Mouse (Mus musculus) kidney, postnatal 25 days (tissue): ENCODE data around the gene Pip4k2a.

ENCODE experiments used
- DNase-seq, 2 experiments: peaks; one replicate each; pipeline ENCODE4 v3.0.0; 2021; ENCODE audit warnings: mixed read lengths in 2 of 2

Pip4k2a gene

DNA sequence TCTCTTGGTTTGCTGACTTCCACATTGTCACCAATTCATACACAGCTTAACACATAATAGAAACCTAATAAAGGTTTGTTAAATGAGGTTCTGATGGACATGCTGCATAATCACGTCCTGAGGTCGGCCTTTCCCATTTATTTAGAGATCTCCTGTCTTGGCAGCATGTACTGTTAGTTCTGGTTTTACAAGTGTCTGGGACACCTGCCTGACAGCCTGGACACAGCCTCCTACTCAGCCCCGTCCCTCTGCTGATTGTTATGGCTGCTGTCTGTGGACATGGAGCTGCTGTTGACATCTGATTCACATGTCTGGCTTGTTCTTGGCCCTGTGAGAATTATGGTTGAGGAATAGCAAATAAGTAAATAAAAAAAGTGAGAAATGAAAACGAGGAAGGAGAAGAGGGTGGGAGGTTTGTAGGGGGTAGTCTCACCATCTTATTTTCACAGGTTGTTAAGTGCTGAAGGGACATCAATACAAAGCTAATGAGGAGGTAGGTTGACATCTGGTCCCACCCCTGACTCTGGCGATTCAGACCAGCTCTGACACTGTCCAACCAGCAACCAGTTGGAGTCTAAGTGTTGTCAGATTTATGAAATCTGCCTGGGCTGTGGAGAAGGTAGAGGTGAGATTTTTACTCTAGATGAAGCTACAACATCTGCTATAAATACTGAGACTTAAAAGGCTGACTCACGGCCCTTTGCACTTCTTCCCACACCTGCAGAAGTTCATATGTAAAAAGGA is 166.7 kb downstream of the Pip4k2a start:
- no peak for DNase-seq

DNA sequence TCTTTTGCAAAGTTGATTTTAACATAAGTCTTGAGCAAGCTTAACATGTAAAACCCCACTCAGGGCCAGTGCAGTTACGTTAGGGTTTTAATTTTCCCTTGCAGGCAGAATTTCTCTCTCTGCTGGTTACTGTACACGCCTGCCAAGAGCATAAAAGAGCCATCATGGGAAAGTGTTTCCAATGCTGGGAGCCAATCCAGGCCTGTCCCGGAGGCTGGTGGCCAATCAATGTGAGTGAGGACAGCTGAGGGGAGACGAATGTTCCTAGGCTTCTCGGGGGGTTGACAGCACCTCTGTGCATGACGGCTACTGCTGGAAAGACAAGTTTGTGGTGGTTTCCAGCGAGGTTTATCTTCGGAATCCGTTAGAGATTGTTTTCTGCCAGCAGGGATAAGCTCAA is 175.2 kb downstream of the Pip4k2a start:
- DNase-seq, result peak; percentile 18 to 51

DNA sequence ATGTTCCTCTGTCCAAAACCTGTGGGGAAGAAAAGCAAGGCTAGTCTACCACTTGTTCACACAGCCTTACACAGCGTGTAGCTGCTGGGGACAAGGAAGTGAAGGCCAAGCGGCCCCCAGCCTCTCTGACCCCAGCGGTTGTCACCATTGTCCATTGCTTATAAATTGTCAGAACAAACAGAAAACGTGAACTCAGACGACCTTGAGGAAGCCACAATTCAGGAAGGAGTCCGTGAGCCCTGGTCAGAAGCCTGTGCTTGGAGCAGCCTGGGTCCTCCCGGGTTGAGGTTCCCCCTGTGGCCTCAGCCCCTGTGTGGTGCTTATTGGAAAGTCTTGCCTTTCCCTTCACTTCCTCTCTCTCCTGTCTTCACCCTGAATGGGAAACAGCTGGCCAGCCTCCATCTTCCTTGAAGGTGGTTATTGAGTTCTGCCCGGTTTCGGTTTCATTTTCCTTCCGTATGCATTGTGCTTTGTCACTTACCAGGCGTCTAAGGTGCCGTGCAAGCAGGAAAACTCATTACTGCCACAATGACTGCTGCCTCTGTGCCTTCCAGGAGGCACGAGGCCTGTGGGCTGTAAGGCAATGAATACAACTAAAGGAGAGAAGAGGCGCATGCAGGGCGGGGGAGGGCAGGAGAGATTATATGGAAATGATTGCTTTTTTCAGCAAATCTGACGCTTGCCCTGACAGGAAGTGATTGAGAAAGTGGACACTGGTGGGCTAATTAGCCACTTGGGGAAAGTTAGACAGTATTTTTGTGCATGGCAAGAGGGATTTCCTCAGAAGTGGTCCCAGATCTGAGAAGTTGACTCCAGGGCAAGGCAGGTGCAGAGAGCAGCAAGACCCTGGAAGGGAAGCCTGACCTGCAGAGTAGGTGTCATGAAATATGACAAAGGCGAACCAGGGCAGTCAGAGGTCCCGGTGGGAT is 176.2 kb downstream of the Pip4k2a start:
- peak; percentile 74 for DNase-seq

DNA sequence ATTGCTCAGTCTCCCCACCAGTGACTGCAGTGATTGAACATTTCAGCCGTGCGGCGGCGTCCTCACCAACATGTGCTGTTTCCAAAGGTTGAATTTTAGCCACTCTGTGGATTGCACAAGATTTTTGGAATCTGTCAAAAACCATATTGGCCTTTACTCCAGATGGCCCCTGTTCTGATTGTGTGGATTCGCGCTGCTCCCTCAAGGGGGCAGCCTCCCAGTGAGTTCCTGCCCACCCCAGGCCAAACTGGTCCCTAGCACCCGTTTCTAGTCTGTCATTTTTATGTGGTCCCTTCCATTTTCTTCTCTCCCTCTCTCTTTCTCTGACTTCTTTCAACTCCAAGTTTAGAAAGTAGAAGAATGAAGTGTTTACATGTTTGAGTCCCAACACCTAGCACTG is 178.4 kb downstream of the Pip4k2a start:
- no peak for DNase-seq

DNA sequence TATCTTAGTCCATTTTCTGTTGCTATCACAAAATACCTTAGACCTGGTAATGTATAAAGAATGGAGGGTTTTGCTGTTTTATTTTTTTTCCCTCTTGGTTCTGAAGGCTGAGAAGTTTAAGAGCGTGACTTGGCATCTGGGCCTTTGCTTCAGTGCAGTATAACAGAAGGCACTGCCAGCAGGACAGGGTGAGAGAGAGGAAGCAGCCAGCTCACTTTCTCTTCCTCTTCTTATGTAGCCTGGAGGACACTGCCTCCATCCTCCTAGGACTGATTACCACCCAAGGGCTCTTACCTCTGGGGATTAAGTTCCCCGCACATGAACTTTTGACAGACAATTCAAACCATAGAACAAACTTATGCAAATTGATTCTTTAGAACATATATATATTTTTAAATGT is 181.9 kb downstream of the Pip4k2a start:
- DNase-seq, result no peak

DNA sequence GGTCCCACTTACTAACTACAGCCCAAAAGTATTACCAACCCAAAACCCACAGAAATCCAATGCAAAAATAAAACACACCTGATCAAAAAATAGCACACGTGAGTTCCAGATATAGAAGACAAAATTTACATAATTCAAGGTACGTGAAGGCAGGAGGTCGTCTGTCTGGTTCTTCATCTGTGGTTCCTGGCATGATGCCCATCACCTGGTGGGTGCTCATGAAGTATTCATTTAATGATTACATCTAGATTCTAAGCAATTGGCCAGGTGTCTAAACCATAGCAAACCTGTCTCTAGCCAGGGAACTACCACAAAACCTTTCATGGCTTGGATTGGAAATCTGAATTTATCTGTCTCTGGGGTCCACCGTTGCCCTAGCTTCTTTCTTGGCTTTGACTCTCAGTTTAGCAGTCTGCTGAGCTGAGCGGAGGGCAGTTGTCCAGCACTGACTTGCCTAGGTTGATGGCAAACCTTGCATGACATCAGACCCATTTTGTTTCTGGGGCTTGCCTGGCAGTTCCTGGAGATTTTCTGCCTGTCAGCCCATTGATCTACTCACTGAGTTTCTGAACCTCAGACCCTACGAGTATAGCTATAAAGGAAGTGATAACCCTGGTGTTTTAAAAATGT is 182.5 kb downstream of the Pip4k2a start:
- no peak for DNase-seq

DNA sequence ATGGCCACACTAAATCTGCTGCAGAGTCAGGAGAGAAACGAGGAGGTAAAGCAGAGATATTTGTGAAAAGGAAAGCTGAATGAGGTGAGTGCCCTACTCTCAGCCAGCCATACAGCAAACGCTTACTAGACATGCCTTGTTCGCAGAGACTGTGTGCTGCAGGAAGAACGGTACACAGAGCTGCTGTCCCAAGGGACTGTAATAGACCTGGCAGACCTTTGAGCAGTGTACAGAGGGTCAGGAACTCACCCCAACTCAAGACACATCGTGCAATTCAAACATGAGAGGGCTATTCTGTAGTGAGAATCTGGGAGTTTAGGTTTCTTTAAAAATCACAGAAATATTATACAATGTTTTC is 183.5 kb downstream of the Pip4k2a start:
- DNase-seq, result no peak

DNA sequence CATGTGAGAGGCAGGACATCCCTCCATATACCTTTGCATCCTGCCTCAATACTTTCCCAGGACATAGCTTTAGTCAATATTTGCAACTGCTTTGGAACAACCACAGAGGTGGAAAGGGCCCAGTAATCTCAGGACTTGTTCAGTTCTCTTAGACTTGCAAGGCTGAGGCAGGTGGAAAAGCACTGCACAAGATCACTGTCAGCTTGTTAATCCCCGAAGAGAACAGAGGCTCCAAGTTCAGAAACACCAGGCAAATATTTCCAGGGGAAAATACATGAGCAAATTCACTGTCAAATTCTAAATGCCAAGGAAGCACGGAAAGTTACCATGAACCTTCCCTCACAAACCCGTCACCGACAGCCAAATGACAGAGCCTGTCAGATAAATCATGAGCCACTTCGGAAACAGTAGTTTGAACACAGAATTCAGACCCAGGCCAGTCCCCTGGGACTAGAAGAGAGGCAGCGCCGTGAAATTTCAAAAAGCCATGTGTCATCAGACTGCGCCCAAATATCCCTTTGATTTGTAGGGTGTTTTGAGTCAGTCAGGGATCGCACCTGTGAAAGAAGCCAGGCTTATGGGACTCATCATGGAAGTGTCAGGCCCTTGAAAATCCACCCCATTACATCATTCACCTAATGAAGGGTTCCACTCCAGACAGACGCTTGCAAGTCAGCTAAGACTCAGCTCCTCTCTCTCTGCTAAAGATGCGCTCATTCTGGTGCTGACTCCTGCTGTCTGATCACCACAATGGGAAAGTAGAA is 184.1 kb downstream of the Pip4k2a start:
- no peak for DNase-seq

DNA sequence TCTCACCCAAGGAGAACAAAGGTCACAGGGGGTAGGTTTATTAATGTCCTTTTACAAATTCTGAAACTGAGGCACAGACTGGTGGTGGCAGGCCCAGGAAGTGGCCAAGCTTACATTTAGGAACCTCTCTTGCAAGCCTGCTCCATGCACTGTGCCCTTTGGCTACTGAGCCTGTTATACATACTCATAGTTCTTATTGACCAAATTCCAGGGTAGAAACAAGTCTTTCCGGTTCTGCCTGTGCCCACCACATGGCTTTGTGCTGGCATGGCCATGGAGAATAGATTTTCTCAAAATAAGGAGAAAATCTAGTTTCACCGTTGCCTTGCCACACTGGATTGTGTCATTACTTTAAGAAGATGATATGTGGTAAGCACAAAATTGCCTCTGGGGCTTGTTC is 190.0 kb downstream of the Pip4k2a start:
- DNase-seq, result no peak

DNA sequence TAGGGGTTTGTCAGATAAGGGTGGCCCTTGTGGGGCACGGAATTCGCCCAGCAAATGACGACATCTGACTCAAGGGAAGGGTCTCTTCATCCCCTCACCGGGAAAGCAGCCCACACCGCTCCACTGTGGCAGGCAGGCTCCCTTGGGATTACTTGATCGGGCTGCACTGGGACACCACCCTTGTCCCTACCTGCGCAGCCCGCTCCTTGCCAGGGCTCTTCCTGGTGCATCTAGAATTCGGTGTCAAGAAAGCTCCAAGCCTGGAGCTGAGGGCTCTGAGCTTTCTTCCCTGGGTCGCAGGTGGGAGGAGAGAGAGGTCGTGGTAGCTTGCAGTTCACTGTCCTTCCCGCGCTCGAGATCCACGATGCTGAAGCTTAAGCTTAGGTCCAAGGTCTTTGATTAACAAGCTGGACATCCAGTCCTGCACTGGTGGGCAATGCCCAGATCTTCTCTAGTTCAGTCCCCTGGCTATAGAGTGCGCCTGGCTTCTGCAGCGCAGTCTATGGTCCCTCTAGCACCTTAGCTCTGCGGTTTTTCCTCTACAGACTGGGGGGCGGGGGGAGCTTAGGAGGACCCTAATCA is 196.6 kb downstream of the Pip4k2a start:
- DNase-seq, result no peak

DNA sequence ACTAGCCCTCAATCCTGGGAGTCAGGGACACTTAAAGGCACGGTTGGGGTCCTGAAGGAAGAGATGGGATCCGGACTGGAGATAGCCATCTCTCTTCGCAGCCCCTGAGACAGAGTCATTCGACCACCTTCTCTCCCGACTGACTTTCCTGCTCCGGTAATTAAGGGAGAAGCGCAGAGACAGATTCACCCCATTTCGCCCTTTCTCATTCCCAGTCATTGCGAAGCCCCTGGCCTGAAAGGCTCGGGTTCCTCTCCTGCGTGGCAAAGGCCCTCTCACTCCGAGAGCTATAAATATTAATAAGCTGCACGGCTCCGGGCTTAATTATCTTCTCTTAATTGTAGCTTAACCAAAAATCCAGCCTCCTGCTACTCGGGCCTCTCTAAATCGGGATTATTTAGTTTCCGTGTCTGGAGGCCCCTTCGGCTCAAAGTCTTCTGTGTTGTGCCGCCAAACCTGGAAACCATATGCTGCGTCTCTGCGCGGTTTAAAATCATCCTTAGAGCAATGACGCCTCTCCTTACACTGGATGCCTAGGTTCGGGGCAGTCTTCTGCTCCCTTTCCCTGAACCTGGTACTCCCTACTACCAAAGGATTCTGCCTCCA is 197.2 kb downstream of the Pip4k2a start:
- DNase-seq, result no peak

DNA sequence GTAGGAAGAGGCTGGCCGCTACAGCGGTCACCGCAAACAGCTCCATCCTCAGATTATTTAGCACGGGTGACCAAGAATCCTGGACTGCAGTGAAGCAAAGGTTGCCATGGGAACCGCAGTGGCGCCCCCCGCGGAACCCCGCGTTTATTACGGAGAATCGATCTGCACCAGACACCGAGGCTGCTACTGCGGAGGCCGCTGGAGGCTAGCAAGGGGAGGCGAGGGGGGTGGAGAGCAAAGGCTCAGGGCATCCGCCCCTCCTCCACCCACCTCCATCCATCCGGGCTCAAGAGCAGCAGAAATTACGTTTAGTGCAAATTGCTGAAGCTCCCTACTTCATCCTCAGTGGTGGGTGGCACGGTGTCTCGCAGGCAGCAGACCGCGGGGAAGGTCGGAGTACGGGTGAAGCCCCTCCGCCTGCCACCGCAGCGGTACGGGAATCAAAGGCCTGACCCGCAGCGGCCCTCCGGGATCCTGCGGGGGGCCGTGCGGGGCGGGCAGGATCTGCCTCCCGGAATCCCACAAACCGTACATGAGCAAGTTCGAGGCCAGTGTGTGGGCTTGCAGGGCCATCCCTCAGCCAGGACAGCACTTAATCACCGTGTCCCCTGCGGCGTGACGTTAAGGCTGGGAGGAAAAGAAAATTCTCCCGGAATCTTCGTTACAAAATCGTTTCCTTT is 197.8 kb downstream of the Pip4k2a start:
- DNase-seq, result peak; percentile 12 to 38

DNA sequence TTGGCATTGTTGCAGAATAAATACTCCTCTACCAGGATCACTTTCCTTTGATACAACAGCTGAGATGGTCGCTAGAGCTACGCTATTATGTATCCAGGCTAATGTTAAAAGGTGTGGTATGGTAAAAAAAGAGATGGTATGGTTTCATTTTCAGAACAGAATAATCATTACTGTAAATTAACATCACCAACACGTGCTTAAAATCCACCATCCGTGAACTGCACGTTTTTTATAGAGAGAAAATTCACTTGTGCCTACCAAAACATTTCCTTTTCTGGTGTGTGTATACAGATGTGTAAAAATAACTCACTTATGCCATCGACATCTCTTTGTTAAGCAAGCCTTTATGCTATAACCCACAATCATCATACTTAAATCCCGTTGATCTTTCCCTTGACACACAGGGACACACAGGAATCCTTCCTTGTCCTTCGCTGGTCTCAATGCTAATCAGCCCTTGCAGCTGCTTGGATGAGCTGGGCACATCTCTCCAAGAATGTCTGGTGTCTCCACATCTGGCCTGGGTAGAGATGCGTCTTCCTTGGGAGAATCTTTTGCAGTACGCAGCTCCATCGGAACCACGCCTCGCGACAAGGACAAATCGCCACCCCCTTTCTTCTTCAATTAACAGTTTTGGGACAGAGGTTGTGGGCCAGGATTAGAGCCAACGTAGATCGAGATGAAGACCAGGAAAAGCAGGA is 198.5 kb downstream of the Pip4k2a start:
- DNase-seq, result no peak

DNA sequence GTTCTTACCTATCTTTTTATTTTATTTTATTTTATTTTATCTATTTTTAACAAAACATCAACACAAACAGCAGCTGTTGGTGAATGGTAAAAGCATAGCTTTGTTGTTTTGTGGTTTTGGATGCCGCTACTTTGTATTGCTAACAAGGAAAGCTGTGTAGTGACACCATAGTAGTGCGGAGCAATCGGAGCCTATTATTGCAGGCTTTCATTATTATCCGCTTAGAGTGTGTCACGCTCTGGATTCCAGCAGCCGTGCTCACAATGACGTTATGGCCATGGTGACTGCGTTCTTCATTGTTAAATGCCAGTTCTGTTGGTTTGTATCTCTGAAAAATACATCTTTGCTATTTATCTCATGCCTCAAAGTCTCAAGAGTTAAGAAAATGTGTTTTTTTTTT is 200.2 kb downstream of the Pip4k2a start:
- no peak for DNase-seq

DNA sequence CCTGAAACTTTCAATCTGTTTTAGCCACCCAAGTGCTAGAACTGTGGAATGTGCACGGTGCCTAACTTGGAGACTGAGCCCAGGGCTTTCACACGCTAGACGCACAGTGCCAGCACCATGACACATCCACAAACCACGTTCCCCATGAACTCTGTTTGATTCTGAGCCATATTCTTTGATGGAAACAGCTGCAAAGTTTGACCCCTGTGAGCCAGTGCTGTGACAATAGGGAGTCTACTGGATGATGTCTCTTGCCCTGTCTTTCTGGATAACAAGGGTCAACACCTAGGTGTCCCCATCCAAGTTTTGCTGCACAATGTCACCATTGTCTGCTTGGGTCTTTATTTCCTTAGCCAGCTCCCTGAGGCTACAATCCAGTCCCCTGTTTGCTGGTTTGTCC is 203.7 kb downstream of the Pip4k2a start:
- DNase-seq, result no peak
